Mouse (Mus musculus) olfactory bulb, adult 2 months (tissue): Measurements from ENCODE around the gene Sarm1.

Source experiments
- CTCF ChIP-seq: fragments of 200-500 bp; IDR thresholded peaks from 2 replicates; pipeline ENCODE4 v1.5.1; 2012; ENCODE audit warnings: low read depth, mild to moderate bottlenecking, low read length, moderate library complexity; ENCODE audit not compliant: insufficient read depth
- POLR2A ChIP-seq: fragments of 200-500 bp; IDR thresholded peaks from 2 replicates; pipeline ENCODE4 v1.6.1; 2012; ENCODE audit warnings: mild to moderate bottlenecking, low read depth, low read length, moderate library complexity; ENCODE audit not compliant: insufficient read depth

GRCm38 (mm10) chr11:78523241-78523955 is 25.8 kb upstream of the Sarm1 start:
- TF ChIP-seq POLR2A: no peak
- no peak for TF ChIP-seq CTCF
